Mouse (Mus musculus): ENCODE results near the gene Cope.
A peak's percentile ranks its signal among the peaks of the same experiment; 100 is the strongest.

Gene Cope

GRCm38 (mm10) chr8:70302358-70302890 lies at the start of gene Cope, which contains the start of gene Ddx49:
TSS of gene Cope (plus strand) at chr8:70302518.
TSS of gene Ddx49 (minus strand) at chr8:70302489.
- DNase-seq (ENCODE audit: low read depth), result peak; percentile 95

GRCm38 (mm10) chr8:70254628-70255027 lies 47.7 kb upstream of the Cope start:
- no peak for DNase-seq (ENCODE audit: low read depth)

GRCm38 (mm10) chr8:70257456-70257855 lies 44.9 kb upstream of the Cope start:
- no peak for DNase-seq (ENCODE audit: low read depth)

- DNase-seq (ENCODE audit: low read depth), result no peak
Observed at GRCm38 (mm10) chr8:70258600-70258999, 43.7 kb upstream of the Cope start.

- no peak for DNase-seq (ENCODE audit: low read depth)
Observed at GRCm38 (mm10) chr8:70259043-70259442, 43.3 kb upstream of the Cope start.

GRCm38 (mm10) chr8:70267674-70268073 lies 34.6 kb upstream of the Cope start:
- no peak for DNase-seq (ENCODE audit: low read depth)

- no peak for DNase-seq (ENCODE audit: low read depth)
Observed at GRCm38 (mm10) chr8:70268311-70268710, 34.0 kb upstream of the Cope start.

- DNase-seq (ENCODE audit: low read depth), result no peak
Observed at GRCm38 (mm10) chr8:70268799-70269565, 33.3 kb upstream of the Cope start.

- no peak for DNase-seq (ENCODE audit: low read depth)
Observed at GRCm38 (mm10) chr8:70272949-70273348, 29.4 kb upstream of the Cope start.

- no peak for DNase-seq (ENCODE audit: low read depth)
Observed at GRCm38 (mm10) chr8:70274350-70274749, 28.0 kb upstream of the Cope start.

- DNase-seq (ENCODE audit: low read depth), result no peak
Observed at GRCm38 (mm10) chr8:70276476-70276875, 25.8 kb upstream of the Cope start.

- DNase-seq (ENCODE audit: low read depth), result no peak
Observed at GRCm38 (mm10) chr8:70278175-70278574, 24.1 kb upstream of the Cope start.

- DNase-seq (ENCODE audit: low read depth), result no peak
Observed at GRCm38 (mm10) chr8:70279266-70279665, 23.1 kb upstream of the Cope start.

GRCm38 (mm10) chr8:70281001-70281400 lies 21.3 kb upstream of the Cope start:
- no peak for DNase-seq (ENCODE audit: low read depth)

- peak; percentile 91 for DNase-seq (ENCODE audit: low read depth)
Observed at GRCm38 (mm10) chr8:70282603-70283135, 19.6 kb upstream of the Cope start, which contains the start of gene Homer3. TSS of gene Homer3 (plus strand) at chr8:70282827.

- peak; percentile 57 for DNase-seq (ENCODE audit: low read depth)
Observed at GRCm38 (mm10) chr8:70283136-70284077, 18.9 kb upstream of the Cope start.

- no peak for DNase-seq (ENCODE audit: low read depth)
Observed at GRCm38 (mm10) chr8:70284421-70284820, 17.9 kb upstream of the Cope start.

GRCm38 (mm10) chr8:70285304-70285703 lies 17.0 kb upstream of the Cope start:
- DNase-seq (ENCODE audit: low read depth), result no peak

GRCm38 (mm10) chr8:70286737-70287136 lies 15.6 kb upstream of the Cope start:
- DNase-seq (ENCODE audit: low read depth), result peak; percentile 28

GRCm38 (mm10) chr8:70293988-70294405 lies 8.3 kb upstream of the Cope start:
- DNase-seq (ENCODE audit: low read depth), result peak; percentile 66

- no peak for DNase-seq (ENCODE audit: low read depth)
Observed at GRCm38 (mm10) chr8:70300881-70301280, 1.4 kb upstream of the Cope start.

GRCm38 (mm10) chr8:70302901-70303300 lies 583 bp downstream of the Cope start:
- no peak for DNase-seq (ENCODE audit: low read depth)

Measured in NIH3T3 (cell line).